Mouse (Mus musculus): Measurements from ENCODE around the gene Evi2. TPM values are rescaled to one million over a fixed set of nuclear protein-coding genes. Genes with fewer than 3 reads are reported as not detected.

Gene Evi2
- polyA plus RNA-seq (2012; rRNA removed) = 0.10 and 0.16 TPM in 2 replicates

DNA sequence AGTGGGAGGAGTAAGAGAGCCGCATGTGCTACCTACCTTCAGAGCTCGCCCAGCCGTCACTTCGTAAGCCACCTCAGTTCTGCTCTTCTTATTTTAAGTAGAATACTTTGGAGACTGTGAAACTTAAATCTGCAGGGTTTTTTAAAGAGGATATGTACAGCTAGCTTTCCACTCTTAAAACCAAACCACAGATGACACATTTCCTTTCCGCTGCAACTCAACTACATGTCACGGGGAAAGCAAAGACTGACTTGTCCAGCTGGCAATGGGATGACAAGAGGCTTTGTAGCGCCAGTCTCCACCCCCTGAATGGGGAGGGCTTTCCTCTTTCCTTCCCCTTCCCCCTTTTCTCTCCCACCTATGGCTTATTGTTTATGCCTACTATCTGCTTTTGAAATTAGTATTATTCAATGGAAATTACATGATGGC is at the start of gene Evi2, which contains the start of gene Evi2a:
Gene Evi2 (minus strand): TSS at position 257 of the 429 bp plus-strand sequence.
Gene Evi2a (minus strand): TSS at position 277 of the 429 bp plus-strand sequence.
- no peak within 1 kb of the TSS for H3K27ac ChIP-seq (ENCODE audit: insufficient read depth, low read length)
- 84% methylated on average over 7 of the region's 7 CpGs for WGBS
- H3K4me3 ChIP-seq (replicated peaks; ENCODE audit: insufficient read depth, low read depth, low read length) = no peak within 1 kb of the TSS
- H3K27me3 ChIP-seq (ENCODE audit: control insufficient read depth, insufficient read depth, low read length) = no peaks in the 10 kb centered on the region
- peaks cover 12% of the 10 kb centered on the region for H3K4me1 ChIP-seq (ENCODE audit: control insufficient read depth, insufficient read depth, low read length)
- no peak for TF ChIP-seq CTCF (IDR thresholded peaks at IDR 0.05; ENCODE audit: borderline replicate concordance, insufficient read depth, low read depth, low read length)
- no peak for TF ChIP-seq POLR2A (IDR thresholded peaks at IDR 0.05; ENCODE audit: borderline replicate concordance, insufficient read depth, low read length)
- peak in 1 of 2 experiments; percentile 20 for DNase-seq

DNA sequence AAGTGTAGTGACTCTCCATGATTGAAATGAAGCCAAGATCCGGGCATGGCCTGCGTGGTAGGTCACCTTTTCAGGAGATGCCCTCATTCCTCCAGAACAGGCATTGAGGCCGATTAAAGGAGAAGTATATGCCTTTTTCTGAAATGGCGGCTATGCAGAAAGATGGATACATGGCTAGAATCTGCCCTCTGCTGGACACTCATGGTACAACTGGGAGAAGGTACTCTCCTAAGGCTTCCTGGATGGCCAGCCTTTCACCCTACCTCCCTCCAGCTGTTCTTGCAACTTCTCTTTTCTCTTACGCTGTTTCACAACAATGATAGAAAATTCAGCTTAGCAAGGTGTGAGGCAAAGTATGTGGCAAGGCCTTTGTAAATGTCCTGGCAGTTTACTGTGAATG is 47.4 kb upstream of the Evi2 start:
- Histone ChIP-seq H3K27ac (ENCODE audit: insufficient read depth, low read length) (no peak overlapping the region), H3K4me1 (ENCODE audit: control insufficient read depth, insufficient read depth, low read length) (peaks cover 5% of the 10 kb centered on the region; the same call in 1 of the 2 replicates), H3K4me3 (replicated peaks; ENCODE audit: insufficient read depth, low read depth, low read length) (no peak overlapping the region), H3K27me3 (ENCODE audit: control insufficient read depth, insufficient read depth, low read length) (no peaks in the 10 kb centered on the region)
- TF ChIP-seq POLR2A (IDR thresholded peaks at IDR 0.05; ENCODE audit: borderline replicate concordance, insufficient read depth, low read length) = no peak
- TF ChIP-seq CTCF (IDR thresholded peaks at IDR 0.05; ENCODE audit: borderline replicate concordance, insufficient read depth, low read depth, low read length) = peak; percentile 59
- DNase-seq = peak; percentile 64 to 74
- 43% methylated on average over 5 of the region's 5 CpGs for WGBS

DNA sequence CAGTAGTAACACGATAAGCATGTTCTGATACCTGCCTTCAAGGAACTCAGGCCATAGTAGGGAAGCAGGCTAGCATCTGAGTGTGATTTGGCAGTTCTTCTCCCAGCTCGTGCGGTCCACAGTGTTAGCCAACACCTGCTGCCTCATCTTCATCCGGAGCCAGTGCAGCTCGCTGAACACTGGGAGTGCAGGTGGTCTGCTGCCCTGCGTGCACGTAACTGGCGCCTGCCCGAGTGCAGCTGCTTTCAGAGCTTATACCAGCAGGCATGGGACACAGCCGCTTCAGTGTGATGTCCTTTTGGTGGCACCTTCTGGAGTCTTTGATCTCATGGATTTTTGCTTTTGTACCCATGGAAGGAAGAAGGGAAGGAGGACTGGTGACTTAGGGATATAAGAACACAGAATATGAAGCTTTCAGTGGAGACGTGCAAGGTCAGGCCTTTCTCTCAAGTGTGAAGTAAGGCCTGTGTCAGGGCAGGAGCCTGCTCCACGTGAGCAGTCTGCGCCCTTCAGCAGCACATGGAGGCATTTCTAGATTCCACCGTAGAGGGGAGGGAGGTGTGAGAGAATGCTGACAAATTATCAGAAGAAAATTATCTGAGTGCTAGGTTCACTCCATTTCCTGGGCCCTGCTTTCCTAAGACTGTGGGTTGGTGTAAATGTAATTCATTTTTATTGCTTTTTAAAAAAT is 45.1 kb upstream of the Evi2 start:
- WGBS = 32% methylated on average over 14 of the region's 14 CpGs

DNA sequence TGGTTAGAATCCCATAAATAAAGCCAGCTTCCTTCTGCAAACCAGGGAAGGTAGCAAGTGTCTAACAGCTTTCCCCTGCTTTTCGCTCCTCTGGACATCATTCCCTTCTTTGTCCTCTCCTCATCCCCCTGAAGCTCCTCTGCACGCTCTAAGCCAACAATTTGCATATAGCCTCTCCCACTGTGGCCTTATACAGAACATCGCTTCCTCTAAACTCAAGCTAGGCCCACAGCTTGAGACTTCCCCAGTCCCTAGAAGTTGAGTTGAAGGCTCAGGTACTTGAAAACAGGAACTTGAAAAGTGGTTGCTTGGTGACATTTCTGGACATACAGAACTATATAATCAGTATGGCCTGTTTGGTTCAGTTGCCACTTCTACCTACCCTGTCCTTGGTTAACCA is 43.4 kb upstream of the Evi2 start:
- TF ChIP-seq CTCF (IDR thresholded peaks at IDR 0.05; ENCODE audit: borderline replicate concordance, insufficient read depth, low read depth, low read length) (no peak), POLR2A (IDR thresholded peaks at IDR 0.05; ENCODE audit: borderline replicate concordance, insufficient read depth, low read length) (no peak)
- Histone ChIP-seq H3K4me3 (replicated peaks; ENCODE audit: insufficient read depth, low read depth, low read length) (no peak overlapping the region), H3K27me3 (ENCODE audit: control insufficient read depth, insufficient read depth, low read length) (no peaks in the 10 kb centered on the region), H3K4me1 (ENCODE audit: control insufficient read depth, insufficient read depth, low read length) (peaks cover 5% of the 10 kb centered on the region; the same call in 1 of the 2 replicates), H3K27ac (ENCODE audit: insufficient read depth, low read length) (no peak overlapping the region)
- DNase-seq = no peak
- 88% methylated on average over 3 of the region's 3 CpGs for WGBS

More for the DNA sequence above, 45.1 kb upstream of the Evi2 start:
- Histone ChIP-seq H3K4me3 (replicated peaks; ENCODE audit: insufficient read depth, low read depth, low read length) (no peak overlapping the region), H3K27ac (ENCODE audit: insufficient read depth, low read length) (peak overlapping the region; percentile 2; the same call in 1 of the 2 replicates), H3K27me3 (ENCODE audit: control insufficient read depth, insufficient read depth, low read length) (no peaks in the 10 kb centered on the region), H3K4me1 (ENCODE audit: control insufficient read depth, insufficient read depth, low read length) (peaks cover 5% of the 10 kb centered on the region; the same call in 1 of the 2 replicates)
- TF ChIP-seq CTCF (IDR thresholded peaks at IDR 0.05; ENCODE audit: borderline replicate concordance, insufficient read depth, low read depth, low read length) (no peak), POLR2A (IDR thresholded peaks at IDR 0.05; ENCODE audit: borderline replicate concordance, insufficient read depth, low read length) (no peak)
- no peak for DNase-seq

DNA sequence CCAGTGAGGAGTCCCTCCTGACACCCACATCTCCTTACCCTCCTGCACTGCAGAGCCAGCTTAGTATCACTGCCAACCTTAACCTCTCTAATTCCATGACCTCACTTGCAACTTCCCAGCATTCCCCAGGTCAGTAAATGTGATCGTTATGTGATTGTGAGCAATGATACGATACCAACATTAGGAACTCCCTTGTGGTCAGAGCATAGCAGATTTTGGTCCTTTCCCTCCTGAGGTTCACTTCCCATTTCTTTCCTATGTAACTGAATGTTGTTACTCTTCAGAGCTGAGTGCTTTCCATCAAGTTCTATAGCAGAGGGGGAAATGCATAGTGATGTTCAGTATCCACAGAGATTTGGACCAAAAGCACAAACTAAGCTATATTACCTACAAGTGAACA is 39.9 kb upstream of the Evi2 start:
- H3K27ac ChIP-seq (ENCODE audit: insufficient read depth, low read length) = no peak overlapping the region
- H3K4me3 ChIP-seq (replicated peaks; ENCODE audit: insufficient read depth, low read depth, low read length) = no peak overlapping the region
- whole genome bisulfite sequencing = 100% methylated on average over 2 of the region's 2 CpGs
- DNase-seq = no peak
- no peaks in the 10 kb centered on the region for H3K27me3 ChIP-seq (ENCODE audit: control insufficient read depth, insufficient read depth, low read length)
- peaks cover 3% of the 10 kb centered on the region; the same call in 1 of the 2 replicates for H3K4me1 ChIP-seq (ENCODE audit: control insufficient read depth, insufficient read depth, low read length)
- TF ChIP-seq POLR2A (IDR thresholded peaks at IDR 0.05; ENCODE audit: borderline replicate concordance, insufficient read depth, low read length) (no peak), CTCF (IDR thresholded peaks at IDR 0.05; ENCODE audit: borderline replicate concordance, insufficient read depth, low read depth, low read length) (no peak)

DNA sequence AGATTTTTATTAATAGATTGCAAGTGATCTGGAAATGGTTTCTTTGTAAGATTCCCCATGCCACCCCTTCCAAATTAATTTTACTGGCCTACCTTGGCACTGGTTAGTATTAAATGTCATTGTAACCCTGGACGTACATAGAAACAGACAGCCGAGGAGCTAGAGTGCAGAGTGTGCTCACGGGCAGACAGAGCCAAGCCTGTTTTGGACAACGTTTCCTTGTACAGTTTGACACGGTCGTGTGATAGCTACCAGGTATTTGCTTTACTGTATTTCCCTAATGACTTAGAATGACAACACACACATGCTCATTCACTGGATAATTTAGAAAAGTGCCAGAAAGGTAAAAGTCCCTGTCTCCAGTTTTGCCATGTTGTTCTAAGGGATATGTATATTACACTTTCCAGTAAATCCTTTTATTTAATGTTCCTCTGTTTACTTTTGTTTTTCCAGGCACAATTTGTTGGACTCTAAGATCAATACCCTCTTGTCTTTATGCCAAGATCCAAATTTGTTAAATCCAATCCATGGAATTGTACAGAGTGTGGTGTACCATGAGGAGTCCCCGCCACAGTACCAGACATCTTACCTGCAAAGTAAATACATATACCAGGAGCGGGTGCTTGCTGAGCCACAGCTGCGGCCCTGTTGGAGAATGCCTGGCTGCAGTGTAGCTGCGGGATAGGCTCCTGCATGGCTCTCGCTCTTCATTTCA is 38.0 kb upstream of the Evi2 start:
- no peak overlapping the region for H3K27ac ChIP-seq (ENCODE audit: insufficient read depth, low read length)
- no peak for DNase-seq
- H3K27me3 ChIP-seq (ENCODE audit: control insufficient read depth, insufficient read depth, low read length) = no peaks in the 10 kb centered on the region
- 86% methylated on average over 11 of the region's 11 CpGs for WGBS
- no peak overlapping the region for H3K4me3 ChIP-seq (replicated peaks; ENCODE audit: insufficient read depth, low read depth, low read length)
- no peaks in the 10 kb centered on the region for H3K4me1 ChIP-seq (ENCODE audit: control insufficient read depth, insufficient read depth, low read length)
- no peak for TF ChIP-seq CTCF (IDR thresholded peaks at IDR 0.05; ENCODE audit: borderline replicate concordance, insufficient read depth, low read depth, low read length)
- TF ChIP-seq POLR2A (IDR thresholded peaks at IDR 0.05; ENCODE audit: borderline replicate concordance, insufficient read depth, low read length) = no peak

DNA sequence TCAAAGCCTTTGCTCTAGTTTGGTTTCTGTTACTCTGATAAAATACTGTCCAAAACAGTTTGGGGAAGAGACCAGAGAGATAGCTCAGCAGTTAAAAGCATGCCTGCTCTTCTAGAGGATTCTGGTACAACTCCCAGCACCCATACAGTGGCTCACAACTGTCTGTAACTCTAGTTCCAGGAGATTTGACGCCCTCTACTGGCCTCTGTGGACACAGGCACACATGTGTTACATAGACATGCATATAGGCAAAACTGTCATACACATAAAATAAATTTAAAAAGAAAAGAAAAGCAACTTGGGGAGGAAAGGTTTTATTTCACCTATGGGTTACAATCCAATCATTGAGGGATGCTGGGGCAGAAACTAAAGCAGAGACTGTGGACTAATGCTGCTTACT is 36.6 kb upstream of the Evi2 start:
- Histone ChIP-seq H3K4me3 (replicated peaks; ENCODE audit: insufficient read depth, low read depth, low read length) (no peak overlapping the region), H3K27ac (ENCODE audit: insufficient read depth, low read length) (no peak overlapping the region), H3K27me3 (ENCODE audit: control insufficient read depth, insufficient read depth, low read length) (no peaks in the 10 kb centered on the region), H3K4me1 (ENCODE audit: control insufficient read depth, insufficient read depth, low read length) (no peaks in the 10 kb centered on the region)
- TF ChIP-seq CTCF (IDR thresholded peaks at IDR 0.05; ENCODE audit: borderline replicate concordance, insufficient read depth, low read depth, low read length) = no peak
- no peak for TF ChIP-seq POLR2A (IDR thresholded peaks at IDR 0.05; ENCODE audit: borderline replicate concordance, insufficient read depth, low read length)
- 63% methylated on average over 1 of the region's 1 CpGs for WGBS
- no peak for DNase-seq

Measured in cerebellum, adult 2 months (tissue).